12 mouse cellular contexts compared by ENCODE assay signal in the genomic region with DNA sequence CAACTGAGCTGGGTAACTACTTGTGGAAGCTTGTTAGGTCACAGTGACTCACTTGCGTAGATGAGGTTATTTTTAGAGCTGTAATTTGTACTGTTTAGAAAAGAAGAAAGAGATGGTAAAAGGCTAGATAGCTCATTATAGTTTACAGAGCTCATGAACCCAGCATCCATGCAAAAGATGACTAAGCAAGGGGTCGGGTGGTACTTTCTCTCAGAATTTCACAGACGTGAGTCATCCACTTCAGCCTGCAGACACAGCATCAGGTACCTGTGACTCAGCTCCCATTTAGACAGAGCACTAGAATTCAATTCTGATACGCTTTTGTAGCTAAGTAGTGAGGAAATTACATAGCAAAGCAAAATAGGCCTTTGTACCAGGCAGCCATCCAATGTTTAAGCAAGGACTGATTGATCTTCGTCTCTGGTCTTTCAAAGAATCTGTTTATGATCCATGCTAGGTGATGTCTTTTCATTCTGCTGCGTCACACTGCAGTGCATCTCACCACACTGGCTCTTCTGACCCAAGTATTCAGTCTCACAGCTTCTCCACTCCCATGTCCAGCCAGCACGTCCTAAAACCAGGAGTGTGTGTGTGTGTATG.
DNase-seq lines count a peak whose midpoint lies in the region; ATAC-seq and TF ChIP-seq lines count a peak whose summit lies in the region.
"Had no signal": no experiment of that assay in that cellular context is flagged by ENCODE, and none has a peak within 500 bp of the region (broad histone marks: within the 10 kb centered on the region; RNA-seq: fewer than 3 reads in every experiment).

No protein-coding gene starts in this region.

- H3K27ac ChIP-seq in heart, adult 2 months = peak overlapping the region; percentile 40
- H3K27ac ChIP-seq in left cerebral cortex, adult 2 months = peak overlapping the region; percentile 71
- peak overlapping the region; percentile 60; the same call in 1 of the 2 replicates for H3K27ac ChIP-seq in stomach, embryonic 16.5 days (ENCODE audit: low read length)
- H3K27ac ChIP-seq: embryonic facial prominence, embryonic 12.5 days had no signal

- 58% methylated on average over 7 of the region's 7 CpGs for WGBS in heart, adult 2 months
- 51% methylated on average over 7 of the region's 7 CpGs for WGBS in stomach, embryonic 16.5 days

- H3K9me3 ChIP-seq in stomach, embryonic 16.5 days (replicated peaks; ENCODE audit: control insufficient read depth, low read length) = no peaks in the 10 kb centered on the region
- H3K9me3 ChIP-seq: embryonic facial prominence, embryonic 12.5 days had no signal

- no peaks in the 10 kb centered on the region; the same call in 1 of the 2 replicates for H3K36me3 ChIP-seq in heart, adult 2 months (ENCODE audit: control insufficient read depth, insufficient read depth, low read length)
- no peaks in the 10 kb centered on the region for H3K36me3 ChIP-seq in stomach, embryonic 16.5 days (ENCODE audit: control insufficient read depth, insufficient read depth, low read length)
- H3K36me3 ChIP-seq: embryonic facial prominence, embryonic 12.5 days had no signal

- intact Hi-C loops in heart, adult 2 months (cut with DNase I) = no loop called here
- intact Hi-C loops in heart, postnatal 10 days (cut with DNase I) = loop anchor here (5.0 kb wide), 1 partner anchor 96 kb away; no protein-coding TSS in a partner anchor
- intact Hi-C loops in left cerebral cortex, adult 2 months (cut with DNase I) = loop anchor here (5.0 kb wide), 5 partner anchors 54 to 459 kb away; a partner anchor contains a TSS

- ATAC-seq in stomach, embryonic 16.5 days (ENCODE audit: insufficient read depth, low FRiP score) = no peak

- H3K27me3 ChIP-seq in heart, adult 2 months (ENCODE audit: control insufficient read depth, insufficient read depth, low read length) = no peaks in the 10 kb centered on the region
- no peaks in the 10 kb centered on the region for H3K27me3 ChIP-seq in stomach, embryonic 16.5 days (ENCODE audit: control insufficient read depth, insufficient read depth, low read length)
- H3K27me3 ChIP-seq: embryonic facial prominence, embryonic 12.5 days had no signal

- no peak overlapping the region for H3K4me2 ChIP-seq in stomach, embryonic 16.5 days (ENCODE audit: low read depth, low read length)
- H3K4me2 ChIP-seq: embryonic facial prominence, embryonic 12.5 days had no signal

- TF ChIP-seq CTCF in heart, adult 2 months (IDR thresholded peaks at IDR 0.05) = no peak
- no peak for TF ChIP-seq CTCF in left cerebral cortex, adult 2 months (IDR thresholded peaks at IDR 0.05)

- no peak for TF ChIP-seq POLR2A in heart, adult 2 months (IDR thresholded peaks at IDR 0.05; ENCODE audit: insufficient read depth, low read depth, low read length)

- DNase-seq in heart, adult 2 months = no peak
- no peak for DNase-seq in heart, postnatal 10 days
- DNase-seq in right cerebral cortex, adult 18-20 months = peak; percentile 72
- no peak for DNase-seq in right cerebral cortex, postnatal 4 days
- peak in 1 of 2 experiments; percentile 23 for DNase-seq in left cerebral cortex, adult 2 months (ENCODE audit: extremely low spot score in 1 of 2, low spot score in 2 of 2)
- no peak for DNase-seq in B cell, adult 2 months
- DNase-seq in neural tube, embryonic 10.5 days (ENCODE audit: extremely low spot score, low spot score) = no peak
- DNase-seq: cerebellum, adult 11-12 months; kidney, adult 2 months; retina, postnatal 1 day had no signal

- peaks cover 2% of the 10 kb centered on the region for H3K4me1 ChIP-seq in heart, adult 2 months (ENCODE audit: control insufficient read depth, insufficient read depth, low read length)
- H3K4me1 ChIP-seq in stomach, embryonic 16.5 days (ENCODE audit: control insufficient read depth, insufficient read depth, low read length) = peaks cover 18% of the 10 kb centered on the region
- H3K4me1 ChIP-seq: embryonic facial prominence, embryonic 12.5 days had no signal

- H3K9ac ChIP-seq in heart, adult 2 months (ENCODE audit: low read depth, low read length) = no peak overlapping the region
- H3K9ac ChIP-seq in stomach, embryonic 16.5 days (ENCODE audit: low read length) = no peak overlapping the region
- H3K9ac ChIP-seq: embryonic facial prominence, embryonic 12.5 days had no signal

- TF ChIP-seq EP300 in heart, adult 2 months (IDR thresholded peaks at IDR 0.05; ENCODE audit: insufficient read depth, low read depth, low read length) = no peak

- H3K79me2 ChIP-seq in heart, adult 2 months (replicated peaks; ENCODE audit: control insufficient read depth, insufficient read depth, low read length) = no peaks in the 10 kb centered on the region

- H3K4me3 ChIP-seq in heart, adult 2 months = no peak overlapping the region
- no peak overlapping the region for H3K4me3 ChIP-seq in left cerebral cortex, adult 2 months
- no peak overlapping the region for H3K4me3 ChIP-seq in stomach, embryonic 16.5 days (replicated peaks; ENCODE audit: low read length)
- H3K4me3 ChIP-seq: embryonic facial prominence, embryonic 12.5 days had no signal
